In genomic region chr6:92422286-92422685, GRCm38 (mm10) we compare ENCODE assay signal across 9 mouse cellular contexts.
DNase-seq lines count a peak whose midpoint lies in the region; ATAC-seq and TF ChIP-seq lines count a peak whose summit lies in the region.
"Had no signal": no experiment of that assay in that cellular context is flagged by ENCODE, and none has a peak within 500 bp of the region (broad histone marks: within the 10 kb centered on the region; RNA-seq: fewer than 3 reads in every experiment).

No protein-coding gene starts in this region.

- peak; percentile 57 for DNase-seq in hindbrain, embryonic 11.5 days (ENCODE audit: low spot score)
- DNase-seq in 3T3-L1 (ENCODE audit: low read depth, low spot score) = peak; percentile 41
- DNase-seq in G1E (ENCODE audit: low spot score) = no peak
- peak; percentile 56 for DNase-seq in lung, postnatal 14 days
- no peak for DNase-seq in cerebellum, adult 8-10 months
- DNase-seq in ovary, postnatal 14 days (ENCODE audit: low spot score) = no peak

- H3K9me3 ChIP-seq in hindbrain, embryonic 11.5 days (ENCODE audit: control insufficient read depth, low read length) = no peaks in the 10 kb centered on the region
- no peaks in the 10 kb centered on the region for H3K9me3 ChIP-seq in hindbrain, embryonic 16.5 days (ENCODE audit: control insufficient read depth, low read length)
- no peaks in the 10 kb centered on the region for H3K9me3 ChIP-seq in G1E (replicated peaks)

- no peak overlapping the region for H3K4me3 ChIP-seq in hindbrain, embryonic 11.5 days (ENCODE audit: low read depth, low read length)
- H3K4me3 ChIP-seq in hindbrain, embryonic 16.5 days (ENCODE audit: low read length) = no peak overlapping the region
- H3K4me3 ChIP-seq in G1E (ENCODE audit: low read depth, low read length) = no peak overlapping the region
- no peak overlapping the region for H3K4me3 ChIP-seq in embryonic fibroblast, embryonic 13.5 days (ENCODE audit: insufficient read depth, low read length)
- H3K4me3 ChIP-seq: myocyte had no signal

- TF ChIP-seq POLR2A in embryonic fibroblast, embryonic 13.5 days (IDR thresholded peaks at IDR 0.05; ENCODE audit: low read depth, low read length) = no peak

- H3K4me2 ChIP-seq in hindbrain, embryonic 11.5 days (replicated peaks; ENCODE audit: low read depth, low read length) = no peak overlapping the region
- no peak overlapping the region for H3K4me2 ChIP-seq in hindbrain, embryonic 16.5 days (ENCODE audit: low read length)

- no peaks in the 10 kb centered on the region for H3K36me3 ChIP-seq in hindbrain, embryonic 11.5 days (ENCODE audit: control insufficient read depth, insufficient read depth, low read length)
- peaks cover 5% of the 10 kb centered on the region for H3K36me3 ChIP-seq in hindbrain, embryonic 16.5 days (ENCODE audit: control insufficient read depth, insufficient read depth, low read length)
- no peaks in the 10 kb centered on the region for H3K36me3 ChIP-seq in G1E (replicated peaks)

- H3K4me1 ChIP-seq in hindbrain, embryonic 11.5 days (replicated peaks; ENCODE audit: control insufficient read depth, insufficient read depth, low read length) = no peaks in the 10 kb centered on the region
- 0 out of 2 replicates have a peak, but pooled peaks cover 2% of the 10 kb centered on the region for H3K4me1 ChIP-seq in hindbrain, embryonic 16.5 days (ENCODE audit: control insufficient read depth, insufficient read depth, low read depth, low read length)
- no peaks in the 10 kb centered on the region for H3K4me1 ChIP-seq in G1E (ENCODE audit: insufficient read depth, low read depth, low read length)
- H3K4me1 ChIP-seq in embryonic fibroblast, embryonic 13.5 days (ENCODE audit: control insufficient read depth, insufficient read depth, low read length) = no peaks in the 10 kb centered on the region; the same call in 1 of the 2 replicates

- 53% methylated on average over 11 of the region's 11 CpGs for WGBS in hindbrain, embryonic 11.5 days
- WGBS in hindbrain, embryonic 16.5 days = 44% methylated on average over 11 of the region's 11 CpGs

- no peaks in the 10 kb centered on the region for H3K27me3 ChIP-seq in hindbrain, embryonic 11.5 days (ENCODE audit: control insufficient read depth, insufficient read depth, low read length)
- H3K27me3 ChIP-seq in hindbrain, embryonic 16.5 days (replicated peaks; ENCODE audit: control insufficient read depth, insufficient read depth, low read length) = no peaks in the 10 kb centered on the region
- H3K27me3 ChIP-seq in G1E (ENCODE audit: insufficient read depth, low read length) = peaks cover 2% of the 10 kb centered on the region; the same call in 1 of the 2 replicates

- peak; percentile 31; the same call in 1 of the 2 replicates for TF ChIP-seq CTCF in G1E (IDR thresholded peaks at IDR 0.05; ENCODE audit: low read depth, low read length)
- peak; percentile 32; the same call in 1 of the 2 replicates for TF ChIP-seq CTCF in embryonic fibroblast, embryonic 13.5 days (IDR thresholded peaks at IDR 0.05; ENCODE audit: borderline replicate concordance, insufficient read depth, low read length)

- no peak overlapping the region for H3K27ac ChIP-seq in hindbrain, embryonic 11.5 days (ENCODE audit: low read depth, low read length)
- H3K27ac ChIP-seq in hindbrain, embryonic 16.5 days (ENCODE audit: low read depth, low read length) = no peak overlapping the region
- H3K27ac ChIP-seq in embryonic fibroblast, embryonic 13.5 days (ENCODE audit: insufficient read depth, low read length) = no peak overlapping the region

- H3K9ac ChIP-seq in hindbrain, embryonic 11.5 days (ENCODE audit: low read depth, low read length) = no peak overlapping the region
- H3K9ac ChIP-seq in hindbrain, embryonic 16.5 days (ENCODE audit: low read depth, low read length) = no peak overlapping the region

- no peak for ATAC-seq in hindbrain, embryonic 11.5 days (ENCODE audit: low FRiP score)
- ATAC-seq in hindbrain, embryonic 16.5 days = no peak
- ATAC-seq in G1E (ENCODE audit: extremely low read depth, insufficient number of reproducible peaks, low FRiP score, poor library complexity, severe bottlenecking) = no peak

Comparison
In these comparisons a context has a peak if more than half of its experiments do, and no peak if none do; other contexts are left out.
1. DNase-seq: peak in hindbrain, embryonic 11.5 days (single experiment), 3T3-L1 (single experiment) and lung, postnatal 14 days (single experiment); none in G1E (single experiment), cerebellum, adult 8-10 months (single experiment) and ovary, postnatal 14 days (single experiment).